Mouse (Mus musculus) A20 (cell line): ENCODE measurements around the gene 4921507P07Rik.
"Not testable (repeated sequence)": the region's sequence is repeated elsewhere in the genome, so short reads cannot be mapped to it uniquely, and the experiment has no call there.

Experiments
- DNase-seq: peaks from one replicate; pipeline ENCODE4 v3.0.0-alpha.2; 2011; ENCODE audit warnings: low read depth, low spot score

Gene 4921507P07Rik

DNA sequence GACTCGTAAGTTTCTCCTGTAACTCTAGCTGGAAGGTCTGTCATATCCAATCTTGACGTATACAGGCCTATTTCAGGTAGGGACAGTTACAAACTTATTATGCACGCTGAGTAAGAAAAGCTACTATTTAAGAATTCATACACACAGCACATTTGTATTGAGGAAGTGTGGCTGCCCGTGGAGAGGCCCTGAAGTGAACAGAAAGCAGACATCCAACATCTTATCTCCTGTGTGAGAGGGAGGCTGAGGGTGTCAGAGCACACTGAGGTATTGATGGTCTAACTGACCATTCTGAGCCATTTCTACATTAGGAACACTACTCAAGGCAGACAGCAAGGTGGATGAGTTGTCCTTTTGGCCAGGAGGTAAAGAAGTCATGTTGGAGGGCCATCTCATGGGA is 37.6 kb downstream of the 4921507P07Rik start:
- DNase-seq = no peak

DNA sequence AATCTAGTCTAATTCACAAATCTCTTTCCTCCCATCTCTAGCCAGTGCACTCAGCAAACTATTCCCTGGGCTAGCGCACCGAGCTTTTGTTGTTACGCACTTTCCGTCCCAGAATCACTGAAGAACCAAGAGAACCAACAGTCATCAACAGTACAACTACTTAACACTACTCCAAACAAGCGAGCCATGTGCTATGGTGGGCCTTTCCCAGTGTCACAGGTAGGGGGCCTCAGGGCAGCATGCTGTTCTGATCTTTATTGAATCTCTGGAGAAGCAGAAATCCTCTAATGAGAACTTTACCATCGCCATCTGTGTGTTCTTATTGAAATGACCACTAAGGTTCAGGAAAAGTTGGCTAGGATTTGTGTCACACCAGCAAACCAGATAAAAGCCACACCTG is 38.9 kb downstream of the 4921507P07Rik start:
- DNase-seq = peak; percentile 29

DNA sequence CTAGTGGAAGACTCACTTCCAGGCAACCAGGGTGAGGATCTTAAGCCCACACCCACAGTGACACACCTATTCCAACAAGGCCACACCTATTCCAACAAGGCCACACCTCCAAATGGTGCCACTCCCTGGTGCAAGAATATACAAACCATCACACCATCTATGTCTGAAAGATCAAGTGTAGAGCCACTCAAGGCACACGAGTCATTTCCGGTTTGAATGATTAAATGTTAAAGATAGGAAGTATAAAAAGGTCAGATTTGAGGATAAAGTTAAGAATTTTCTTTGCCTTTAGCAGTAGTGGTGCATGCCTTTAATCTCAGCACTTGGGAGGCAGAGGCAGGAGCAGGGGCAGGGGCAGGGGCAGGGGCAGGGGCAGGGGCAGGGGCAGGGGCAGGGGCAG is 42.2 kb downstream of the 4921507P07Rik start:
- not testable (repeated sequence) for DNase-seq

DNA sequence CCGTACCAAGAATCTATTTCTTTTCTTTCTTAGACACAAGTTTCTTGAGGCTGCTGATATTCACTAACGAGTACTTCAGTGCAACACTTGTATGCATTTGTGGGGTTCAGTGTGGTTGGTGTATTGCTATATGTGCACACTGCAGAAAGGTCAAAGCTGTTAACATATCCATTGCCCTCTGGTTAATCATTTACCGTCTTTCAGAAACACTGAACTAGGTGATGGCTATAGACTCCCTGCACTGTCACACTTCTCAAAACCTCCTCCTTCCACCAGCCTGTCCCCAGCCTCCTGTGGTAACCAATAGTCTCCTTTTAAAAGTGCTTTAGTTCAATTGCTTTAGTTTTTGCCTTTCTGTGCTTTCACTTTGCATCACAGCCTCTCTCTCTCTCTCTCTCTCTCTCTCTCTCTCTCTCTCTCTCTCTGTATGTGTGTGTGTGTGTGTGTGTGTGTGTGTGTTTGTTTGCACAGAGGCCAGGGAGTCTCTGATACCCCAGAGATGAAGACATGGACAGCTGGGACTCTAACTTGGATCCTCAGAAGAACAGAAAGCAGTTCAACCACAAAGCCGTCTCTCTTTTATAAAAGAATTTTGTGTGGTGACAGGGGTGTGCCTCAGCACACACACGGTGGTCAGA is 43.4 kb downstream of the 4921507P07Rik start:
- no peak for DNase-seq

DNA sequence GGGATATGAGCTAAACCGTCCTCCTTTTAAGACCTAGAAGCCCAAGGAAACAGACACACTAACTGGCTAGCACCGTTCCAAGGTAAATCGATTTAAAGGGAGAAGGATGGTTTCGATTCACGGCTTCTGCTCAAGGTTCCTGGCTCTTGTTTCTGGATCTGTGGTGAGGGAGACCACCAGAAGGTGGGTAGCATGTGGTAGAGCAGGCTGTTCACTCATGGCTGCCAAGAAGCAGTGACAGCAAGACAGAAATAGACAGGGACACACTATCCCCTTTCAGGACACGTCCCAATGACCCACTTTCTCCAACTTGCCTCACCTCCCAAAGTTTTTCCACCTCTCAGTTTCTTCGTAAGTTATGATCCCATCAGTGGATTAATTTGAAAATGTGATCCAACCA is 46.6 kb downstream of the 4921507P07Rik start:
- DNase-seq = no peak

DNA sequence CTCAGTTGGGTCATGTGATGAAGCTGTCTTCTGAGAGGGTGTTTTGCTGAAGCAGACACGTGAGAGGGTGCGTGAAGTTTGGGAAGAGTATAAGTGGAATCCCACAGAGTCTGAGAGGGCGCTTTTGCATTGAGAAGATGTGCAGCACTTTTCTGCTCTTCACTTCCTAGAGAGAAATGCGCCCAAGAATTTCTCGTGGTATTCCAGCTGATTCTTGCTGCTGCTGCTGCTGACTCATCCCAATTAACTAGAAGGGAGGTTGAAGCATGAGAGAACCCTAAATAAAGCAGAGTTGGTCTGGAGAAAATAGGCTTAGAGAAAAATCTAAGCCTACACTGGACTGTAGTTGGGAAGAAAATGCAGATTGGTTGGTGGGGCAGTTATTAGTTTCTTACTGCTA is 47.4 kb downstream of the 4921507P07Rik start:
- DNase-seq = no peak

DNA sequence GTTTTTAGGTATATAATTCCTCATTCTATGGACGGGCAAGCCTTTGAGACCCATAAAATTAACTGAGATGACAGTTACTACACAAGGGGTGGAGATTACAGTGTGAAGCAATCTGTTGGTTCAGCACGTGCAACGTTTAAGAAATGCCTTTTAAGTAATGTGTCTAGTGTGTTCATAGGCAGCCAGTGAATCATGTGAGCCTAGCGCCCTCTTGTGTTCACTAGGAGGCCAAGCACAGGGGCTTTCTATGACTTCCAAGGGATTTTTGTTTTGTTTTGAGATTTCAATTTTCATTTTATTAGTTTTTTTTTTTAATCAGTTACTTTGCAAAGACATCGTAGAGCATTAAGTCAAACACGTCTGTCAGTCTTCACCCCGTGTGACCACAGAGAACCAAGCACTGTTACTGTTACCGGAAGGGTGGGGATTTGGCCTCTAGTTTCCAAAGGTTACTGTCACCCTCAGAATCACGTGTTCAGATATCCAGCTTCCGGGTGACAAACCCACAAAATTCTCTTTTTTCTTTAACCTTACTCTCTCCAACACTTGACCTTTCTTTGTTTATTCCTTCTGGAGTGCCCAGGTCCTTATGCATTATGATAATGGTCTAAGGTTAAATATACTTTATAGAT is 50.9 kb downstream of the 4921507P07Rik start:
- peak; percentile 67 for DNase-seq

DNA sequence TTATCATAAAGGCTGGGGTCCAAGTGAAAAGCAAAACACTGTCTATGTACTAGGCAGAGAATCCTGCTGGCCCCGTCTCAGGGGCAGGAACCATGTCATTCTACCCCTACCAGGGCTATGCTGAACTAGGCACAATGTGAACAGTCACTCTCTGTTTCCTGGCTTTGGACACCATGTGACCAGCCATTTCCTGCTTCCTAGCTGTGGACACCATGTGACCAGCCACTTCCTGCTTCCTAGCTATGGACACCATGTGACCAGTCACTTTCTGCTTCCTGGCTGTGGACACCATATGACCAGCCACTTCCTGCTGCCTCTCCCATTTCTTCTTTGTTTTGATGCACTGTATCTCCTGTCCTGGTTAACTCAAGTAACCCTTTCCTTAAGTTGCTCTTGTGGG is 53.9 kb downstream of the 4921507P07Rik start:
- no peak for DNase-seq

DNA sequence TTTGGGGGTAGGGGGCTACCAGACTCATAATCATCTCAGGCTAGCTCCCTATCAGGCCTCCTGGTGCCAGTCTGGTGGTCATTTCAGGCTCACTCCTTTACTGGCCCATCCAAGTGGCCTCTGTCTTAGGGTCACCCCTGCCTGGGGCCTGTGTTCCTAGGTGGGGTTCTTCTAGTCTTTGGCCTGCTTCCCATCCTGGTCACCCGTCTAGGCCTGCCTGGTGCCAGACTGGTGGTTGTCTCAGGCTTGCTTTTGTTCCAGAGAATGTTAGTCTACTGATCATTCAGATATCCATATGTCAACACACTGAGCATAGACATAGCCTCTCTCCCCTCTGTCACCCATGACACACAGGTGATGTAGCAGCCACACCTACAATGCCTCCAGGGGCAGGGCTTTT is 56.8 kb downstream of the 4921507P07Rik start:
- DNase-seq = no peak

DNA sequence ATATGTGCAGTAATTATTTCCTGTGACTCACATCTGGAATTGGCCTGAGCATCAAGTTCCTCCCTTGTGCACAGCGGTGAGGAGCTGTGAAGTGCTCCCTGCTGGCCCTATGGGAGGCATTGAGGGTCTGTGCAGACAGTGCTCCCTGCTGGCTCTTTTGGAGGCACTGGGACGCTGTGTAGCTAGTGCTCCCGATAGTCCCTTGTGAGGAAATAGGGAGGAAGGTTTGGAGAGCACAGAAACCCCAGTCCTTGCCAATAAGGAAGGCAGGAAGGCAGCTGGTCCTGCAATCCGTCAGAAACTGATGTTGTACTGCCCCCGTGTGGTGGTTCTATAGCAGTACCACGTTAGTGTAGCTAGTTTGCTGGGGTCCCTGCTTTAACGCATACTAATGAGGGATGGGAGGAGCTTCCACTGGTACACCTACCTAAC is 60.0 kb downstream of the 4921507P07Rik start:
- peak; percentile 80 for DNase-seq

DNA sequence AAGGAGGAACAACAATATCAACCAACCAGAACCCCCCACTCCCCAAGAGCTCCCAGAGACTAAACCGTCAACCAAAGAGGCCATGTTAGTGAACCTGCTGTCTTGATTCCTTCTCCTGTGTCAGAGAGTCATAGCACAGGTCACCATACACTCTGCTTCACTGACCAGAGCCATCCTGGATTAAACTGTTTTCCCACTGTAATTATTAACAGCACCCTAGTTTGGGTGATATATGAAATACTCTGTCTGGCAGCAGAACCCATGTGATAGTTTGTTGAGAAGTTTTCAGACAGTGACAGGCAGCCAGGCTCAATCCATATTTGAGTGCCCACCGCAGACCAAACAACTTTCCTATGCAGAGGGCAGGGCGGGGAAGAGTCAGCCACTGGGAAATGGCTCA is 61.1 kb downstream of the 4921507P07Rik start:
- DNase-seq = no peak

DNA sequence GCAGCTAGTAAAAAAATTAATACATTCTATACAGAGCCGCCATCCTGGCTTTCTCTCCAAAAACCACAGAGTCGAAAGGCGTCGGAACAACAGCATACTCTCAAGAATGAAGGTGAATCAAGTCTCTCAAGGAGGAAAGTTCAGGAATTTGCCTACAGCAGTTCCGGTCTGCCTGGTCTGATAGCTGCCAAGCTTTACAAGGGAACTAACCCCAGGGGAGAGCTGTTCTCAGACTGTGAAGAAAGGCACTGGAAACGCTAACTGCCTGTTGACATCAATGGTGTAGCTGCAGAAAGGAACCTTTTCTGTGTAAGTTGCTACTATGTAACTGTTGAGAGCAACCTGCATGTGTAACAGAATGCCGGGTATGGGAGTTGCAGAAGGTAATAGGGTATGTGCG is 64.5 kb downstream of the 4921507P07Rik start:
- no peak for DNase-seq

DNA sequence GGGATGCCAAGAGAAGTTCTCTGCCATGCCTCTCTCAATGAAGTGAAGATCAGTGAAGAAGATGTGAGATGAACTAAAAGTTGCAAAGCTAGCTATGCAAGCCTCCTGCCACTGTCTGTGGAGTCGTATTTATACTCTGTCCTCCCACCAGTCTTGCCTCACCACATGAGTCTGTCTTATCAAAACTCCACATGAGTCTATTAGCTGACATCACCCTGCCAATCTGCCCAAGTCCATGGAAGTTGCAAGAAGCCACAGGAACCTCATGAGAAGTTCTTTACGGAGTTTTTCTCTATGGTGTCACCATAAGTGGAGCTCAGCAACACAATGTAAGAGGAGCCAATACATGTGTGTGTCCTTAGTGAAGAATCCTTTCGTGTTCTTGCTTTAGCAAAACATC is 65.4 kb downstream of the 4921507P07Rik start:
- DNase-seq = no peak

DNA sequence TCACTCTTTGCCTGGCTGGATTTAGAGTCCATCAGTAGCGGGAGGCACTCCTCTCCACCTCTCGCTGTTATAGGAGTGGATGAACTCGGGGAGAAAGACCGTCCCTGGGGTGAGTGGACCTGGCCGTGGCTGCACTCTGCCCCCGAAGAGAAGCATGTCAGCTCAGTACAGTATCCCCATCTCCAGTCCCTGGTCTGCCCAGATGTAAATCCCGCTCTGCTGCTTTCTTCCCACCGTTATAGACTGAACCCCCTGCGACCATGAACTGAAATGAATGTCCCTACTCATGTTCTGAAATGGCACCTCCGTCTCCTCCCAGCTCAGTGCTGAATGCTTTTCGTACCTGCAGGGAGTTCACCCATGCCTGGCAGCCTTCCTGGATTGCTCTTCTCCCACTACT is 67.2 kb downstream of the 4921507P07Rik start:
- no peak for DNase-seq

DNA sequence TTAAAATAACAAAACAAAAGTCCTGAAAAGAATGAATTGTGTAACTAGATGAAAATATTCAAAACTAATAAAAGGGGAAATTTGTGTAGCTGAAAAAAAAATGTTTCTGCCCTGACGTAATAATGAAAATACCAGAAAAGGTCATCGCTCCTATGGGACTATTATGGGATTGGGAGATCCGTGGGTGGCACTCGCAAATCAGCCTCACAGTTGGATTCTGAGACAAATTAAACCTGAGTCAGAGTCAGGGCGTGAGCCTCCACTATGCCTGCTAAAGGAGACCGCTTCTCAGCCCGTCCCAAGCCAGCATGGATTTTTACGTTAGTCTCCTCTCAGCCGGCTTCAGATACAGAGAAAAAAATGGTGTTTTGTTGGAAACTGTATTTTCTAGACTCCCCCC is 69.0 kb downstream of the 4921507P07Rik start:
- DNase-seq = no peak

DNA sequence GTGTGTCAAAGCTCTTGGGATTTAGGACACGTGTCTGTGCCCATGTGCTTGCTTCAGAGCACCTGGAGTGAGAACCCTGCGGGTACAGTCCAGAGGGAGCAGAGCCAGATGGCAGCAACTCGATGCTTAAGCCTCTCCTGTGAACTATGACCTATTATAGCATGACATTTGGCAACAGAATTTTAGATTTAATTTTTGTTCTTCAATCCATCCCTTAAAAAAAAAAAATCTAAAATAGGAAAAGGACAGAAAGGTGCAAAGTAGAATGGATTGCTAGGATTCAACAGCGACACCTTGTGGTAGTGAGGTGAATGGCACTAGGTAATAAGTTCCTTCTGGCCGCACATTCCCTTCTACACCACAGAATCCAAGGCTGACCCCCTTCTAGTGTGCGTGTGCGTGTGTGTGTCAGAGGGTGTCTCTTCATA is 69.8 kb downstream of the 4921507P07Rik start:
- DNase-seq = peak; percentile 58

DNA sequence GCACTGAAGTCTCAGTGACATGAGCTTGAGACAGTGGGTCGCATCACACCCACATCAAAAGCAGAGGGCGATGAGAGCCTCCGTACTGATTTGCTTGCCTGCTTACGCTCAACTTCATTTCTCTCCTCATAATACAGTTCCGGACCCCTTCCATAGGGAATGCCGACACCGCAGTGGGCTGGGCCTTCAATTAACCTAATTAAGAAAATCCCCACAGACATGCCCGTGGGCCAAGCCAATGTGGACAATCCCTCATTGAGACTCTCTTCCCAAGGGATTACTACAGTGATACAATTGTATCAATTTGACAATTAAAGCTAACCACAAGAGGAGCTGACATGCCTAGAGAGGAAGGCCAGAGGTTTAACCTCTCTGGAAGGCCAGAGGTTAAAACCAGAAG is 70.6 kb downstream of the 4921507P07Rik start:
- DNase-seq = no peak

DNA sequence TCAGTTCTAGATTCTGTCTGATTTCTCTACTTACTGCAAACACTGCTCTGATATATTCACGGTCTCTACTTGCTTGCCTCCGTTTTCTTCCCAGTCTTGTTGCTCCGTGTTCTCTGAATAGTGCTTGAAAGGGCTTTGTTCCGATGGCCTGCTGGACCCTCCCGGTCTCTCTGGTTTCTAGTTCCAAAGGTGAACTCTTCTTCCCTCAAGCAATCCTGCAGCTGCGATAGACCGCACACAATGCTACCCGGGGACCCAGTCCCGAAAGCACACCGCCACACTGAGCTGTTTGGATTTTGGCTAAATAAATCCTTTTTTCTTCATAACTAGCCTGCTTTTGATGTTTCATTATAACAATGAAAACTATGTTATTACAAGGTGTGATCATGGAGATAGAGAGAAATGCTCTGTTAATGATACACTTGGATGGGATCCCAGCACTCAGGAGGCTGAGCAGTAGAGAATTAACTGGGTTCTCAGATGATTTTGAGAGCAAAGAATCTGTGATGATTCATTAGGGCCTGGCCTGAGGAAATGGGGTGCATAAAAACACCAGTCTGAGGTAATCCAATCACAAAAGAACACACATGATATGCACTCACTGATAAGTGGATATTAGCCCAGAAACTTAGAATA is 72.1 kb downstream of the 4921507P07Rik start:
- DNase-seq = no peak
